Mouse (Mus musculus) kidney, postnatal 0 days (tissue): ENCODE data around the gene Nptxr. TPM values are rescaled to one million over a fixed set of nuclear protein-coding genes. Genes with fewer than 3 reads are reported as not detected.
"Not testable (repeated sequence)": the region's sequence is repeated elsewhere in the genome, so short reads cannot be mapped to it uniquely, and the experiment has no call there.

Experiments used
- ATAC-seq: fragments of 200-750 bp; cut with Nextera tagmentation; replicated peaks from 2 replicates; pipeline ENCODE4 v1.8.0; 2017; ENCODE audit warnings: low read depth, moderate number of reproducible peaks, moderate TSS enrichment, moderate library complexity; ENCODE audit not compliant: low FRiP score
- DNase-seq: peaks from one replicate; pipeline ENCODE4 v3.0.0-alpha.2; 2016; ENCODE audit warnings: low spot score
- H3K27ac ChIP-seq: fragments of 300-500 bp; sonication (generic); 2 replicates; pipeline ENCODE4 v1.5.1; 2014; ENCODE audit warnings: mild to moderate bottlenecking
- H3K27me3 ChIP-seq: fragments of 300-500 bp; sonication (generic); 2 replicates; pipeline ENCODE4 v1.6.1; 2014; ENCODE audit warnings: low read length, mixed read lengths; ENCODE audit not compliant: insufficient read depth
- H3K36me3 ChIP-seq: fragments of 300-500 bp; sonication (generic); 2 replicates; pipeline ENCODE4 v1.6.1; 2014; ENCODE audit warnings: low read length, mixed read lengths; ENCODE audit not compliant: insufficient read depth
- H3K4me1 ChIP-seq: fragments of 300-500 bp; sonication (generic); replicated peaks from 2 replicates; pipeline ENCODE4 v1.6.1; 2014; ENCODE audit warnings: antibody characterized with exemption, low read length, mixed read lengths; ENCODE audit not compliant: insufficient read depth
- H3K4me2 ChIP-seq: fragments of 300-500 bp; sonication (generic); 2 replicates; pipeline ENCODE4 v1.6.1; 2014; ENCODE audit warnings: mild to moderate bottlenecking, low read length, moderate library complexity, mixed read lengths
- H3K4me3 ChIP-seq: fragments of 300-500 bp; sonication (generic); replicated peaks from 2 replicates; pipeline ENCODE4 v1.5.1; 2014; ENCODE audit warnings: low read depth, low read length
- H3K9ac ChIP-seq: fragments of 300-500 bp; sonication (generic); 2 replicates; pipeline ENCODE4 v1.6.1; 2014; ENCODE audit warnings: low read depth, low read length
- H3K9me3 ChIP-seq: fragments of 300-500 bp; sonication (generic); replicated peaks from 2 replicates; pipeline ENCODE4 v1.6.1; 2016; ENCODE audit warnings: low read length, inconsistent platforms, mixed read lengths
- CTCF ChIP-seq: IDR thresholded peaks from 2 replicates; pipeline ENCODE4 v1.5.1; 2016; ENCODE audit warnings: antibody characterized with exemption, low read depth, mild to moderate bottlenecking, moderate library complexity
- WGBS: fragments of 180-500 bp; shearing (Covaris S2); extraction: QIAGEN DNeasy Blood & Tissue Kit; methylation state at CpG from one replicate; pipeline ENCODE4 v1.1.7; 2014; 5-methylcytosine and 5-hydroxymethylcytosine counted together
- polyA plus RNA-seq: library from polyadenylated mRNA; unstranded; fragments of >200 nt; fragmentation: Nextera tagmentation; extraction: Ambion mirVana; gene quantifications from 2 replicates; pipeline ENCODE4 v1.2.1, GENCODE M21; 2015

Nptxr gene
- polyA plus RNA-seq, 1 experiment from 2014 or later = 1.1 TPM

GRCm38 (mm10) chr15:79823588-79824280, 19.2 kb upstream of the Nptxr start:
- Histone ChIP-seq H3K9me3 (no peaks in the 10 kb centered on the region), H3K36me3 (peaks cover 32% of the 10 kb centered on the region), H3K27ac (no peak overlapping the region), H3K4me2 (no peak overlapping the region), H3K4me1 (0 out of 2 replicates have a peak, but pooled peaks cover 4% of the 10 kb centered on the region), H3K4me3 (no peak overlapping the region), H3K27me3 (no peaks in the 10 kb centered on the region), H3K9ac (no peak overlapping the region)
- peak; percentile 13; the same call in 1 of the 2 replicates for TF ChIP-seq CTCF
- DNase-seq (peak; percentile 58), ATAC-seq (no peak)
- WGBS = 62% methylated on average over 19 of the region's 19 CpGs

DNA sequence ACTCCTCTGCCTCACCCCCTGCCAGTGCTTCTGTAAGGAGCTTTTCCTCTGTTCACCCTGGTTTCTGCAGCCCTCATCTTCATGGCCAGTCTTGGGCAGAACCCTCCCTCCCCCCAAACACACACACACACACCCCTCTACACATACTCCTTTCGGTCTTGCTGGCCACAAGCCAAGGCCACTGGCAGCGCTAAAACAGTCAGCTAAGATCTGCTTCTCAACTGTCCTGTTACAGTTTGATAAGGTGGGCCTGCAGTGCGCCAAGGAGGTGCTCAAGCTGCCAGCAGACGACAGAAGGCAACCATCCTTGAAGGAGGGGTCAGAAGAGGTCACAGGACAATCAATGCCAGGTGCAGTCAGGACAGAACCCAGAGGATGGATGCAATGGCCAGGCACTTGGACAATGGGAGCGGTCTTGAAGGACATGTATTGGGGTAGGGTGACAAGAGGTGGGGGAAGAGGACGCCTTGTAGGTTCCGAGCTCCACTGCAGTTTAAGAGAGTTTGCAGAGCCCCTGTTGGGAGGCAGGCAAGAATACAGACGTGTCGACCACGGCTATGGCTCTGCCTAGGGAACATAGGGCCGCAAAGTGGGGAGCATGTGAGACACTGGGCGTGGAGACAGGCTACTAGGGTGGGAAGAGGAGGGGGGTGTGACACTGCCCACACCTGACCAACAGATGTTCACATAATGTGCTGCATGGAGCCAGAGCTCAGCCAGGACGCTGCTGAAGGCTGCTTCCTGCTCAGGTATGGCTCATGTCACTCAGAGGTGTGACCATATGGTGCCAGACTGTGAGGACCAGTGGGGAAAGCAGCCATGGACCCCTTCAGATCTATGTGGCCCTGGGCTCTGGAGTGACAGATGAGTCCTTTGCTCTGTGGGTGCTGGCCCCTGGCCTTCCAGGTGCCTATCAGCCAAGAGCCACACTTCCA, 18.0 kb upstream of the Nptxr start:
- H3K4me1 ChIP-seq = no peaks in the 10 kb centered on the region
- no peak overlapping the region for H3K4me2 ChIP-seq
- 45% methylated on average over 13 of the region's 13 CpGs for WGBS
- no peak overlapping the region for H3K9ac ChIP-seq
- no peaks in the 10 kb centered on the region for H3K9me3 ChIP-seq
- H3K27ac ChIP-seq = no peak overlapping the region
- TF ChIP-seq CTCF = no peak
- ATAC-seq = no peak; the same call in 1 of the 2 replicates
- peaks cover 21% of the 10 kb centered on the region for H3K36me3 ChIP-seq
- DNase-seq = no peak
- H3K4me3 ChIP-seq = no peak overlapping the region
- H3K27me3 ChIP-seq = no peaks in the 10 kb centered on the region

- Histone ChIP-seq H3K4me1 (no peaks in the 10 kb centered on the region), H3K4me3 (no peak overlapping the region), H3K9ac (no peak overlapping the region), H3K36me3 (peaks cover 8% of the 10 kb centered on the region), H3K9me3 (no peaks in the 10 kb centered on the region), H3K27me3 (no peaks in the 10 kb centered on the region), H3K27ac (no peak overlapping the region), H3K4me2 (no peak overlapping the region)
- ATAC-seq (no peak), DNase-seq (no peak)
- TF ChIP-seq CTCF = peak; percentile 44
- 91% methylated on average over 4 of the region's 4 CpGs for WGBS
These were observed 13.8 kb upstream of the Nptxr start for GRCm38 (mm10) chr15:79818325-79818724.

DNA sequence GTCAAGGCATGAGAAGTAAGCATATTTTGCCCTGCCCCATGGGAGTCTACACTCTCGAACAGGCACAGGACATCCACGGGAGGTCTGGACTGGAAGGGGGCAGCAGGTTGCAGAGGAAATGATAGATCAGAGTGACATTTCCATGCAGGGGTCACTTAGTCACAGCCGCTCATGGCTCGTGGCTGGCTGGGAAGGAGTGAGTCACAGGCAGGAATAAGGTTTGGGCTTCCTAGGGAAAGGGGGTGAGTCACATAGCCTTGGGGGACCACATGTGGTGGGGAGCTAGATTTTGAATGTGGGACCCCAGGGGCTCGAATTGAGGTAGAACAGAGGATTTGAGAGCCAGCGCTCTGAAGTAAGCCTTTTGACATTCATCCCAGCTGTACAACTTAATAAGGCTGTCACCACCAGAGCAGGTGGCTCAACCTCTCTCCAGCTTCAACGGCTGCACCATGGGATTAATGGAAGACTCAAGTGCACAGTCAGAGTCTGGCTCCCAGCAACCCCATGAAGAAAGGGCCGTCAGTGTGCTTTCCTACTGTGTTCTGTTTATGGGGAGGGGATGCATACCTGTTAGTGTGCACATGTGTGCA, 9.2 kb upstream of the Nptxr start:
- no peaks in the 10 kb centered on the region for H3K36me3 ChIP-seq
- no peaks in the 10 kb centered on the region for H3K4me1 ChIP-seq
- ATAC-seq (no peak), DNase-seq (no peak)
- no peaks in the 10 kb centered on the region for H3K9me3 ChIP-seq
- no peak overlapping the region for H3K27ac ChIP-seq
- TF ChIP-seq CTCF = no peak
- H3K27me3 ChIP-seq = no peaks in the 10 kb centered on the region
- H3K9ac ChIP-seq = no peak overlapping the region
- WGBS = 34% methylated on average over 8 of the region's 8 CpGs
- H3K4me2 ChIP-seq = no peak overlapping the region
- no peak overlapping the region for H3K4me3 ChIP-seq

GRCm38 (mm10) chr15:79812840-79813239, 8.3 kb upstream of the Nptxr start:
- H3K9me3 ChIP-seq, H3K4me3 ChIP-seq, H3K4me2 ChIP-seq, ATAC-seq, H3K9ac ChIP-seq, H3K4me1 ChIP-seq, H3K27me3 ChIP-seq, H3K36me3 ChIP-seq, H3K27ac ChIP-seq, DNase-seq: not testable (repeated sequence)
- WGBS = 69% methylated on average over 2 of the region's 2 CpGs

DNA sequence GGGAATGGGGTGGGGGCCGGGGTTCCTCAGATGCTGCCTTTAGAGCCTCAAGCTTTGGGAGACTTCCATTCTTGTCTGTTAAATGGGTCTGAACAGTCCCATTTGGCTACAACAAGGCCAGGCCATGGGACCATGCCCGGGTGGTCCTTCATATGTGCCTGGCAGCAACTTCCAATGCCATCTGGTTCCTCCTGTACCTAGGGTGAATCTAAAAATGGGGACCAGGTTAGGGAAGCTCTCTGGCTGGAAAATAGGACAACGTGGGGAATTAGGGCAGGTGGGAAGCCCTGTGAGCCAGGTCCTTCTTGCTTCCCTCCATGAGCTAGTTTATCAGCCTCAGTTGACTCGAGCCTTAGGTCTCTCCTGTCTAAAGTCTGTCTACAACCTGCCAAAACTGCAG, 6.4 kb upstream of the Nptxr start:
- Histone ChIP-seq H3K36me3 (no peaks in the 10 kb centered on the region), H3K9ac (no peak overlapping the region), H3K4me3 (no peak overlapping the region), H3K4me2 (no peak overlapping the region), H3K9me3 (no peaks in the 10 kb centered on the region), H3K27ac (no peak overlapping the region), H3K4me1 (no peaks in the 10 kb centered on the region), H3K27me3 (no peaks in the 10 kb centered on the region)
- ATAC-seq (no peak), DNase-seq (no peak)
- no peak for TF ChIP-seq CTCF
- 63% methylated on average over 4 of the region's 4 CpGs for WGBS
